Mouse (Mus musculus) monocyte, adult 59 days (primary cell): ENCODE data around the gene Btrc. TPM values are rescaled to one million over a fixed set of nuclear protein-coding genes. Genes with fewer than 3 reads are reported as not detected.

Experiments
- total RNA-seq, 2 experiments: library from RNA; stranded (reverse); gene quantifications; one replicate each; pipeline ENCODE4 v1.2.4; 2023

Gene Btrc
- total RNA-seq: 10 to 100 TPM; 11.7 to 13.3 TPM

GRCm38 (mm10) chr19:45363384-45363926 is at the start of gene Btrc:
TSS of gene Btrc (plus strand) at chr19:45363734.

GRCm38 (mm10) chr19:45560153-45560890 is 196.8 kb downstream of the Btrc start, which contains the start of the genes Poll and Gm17018:
TSS of gene Poll (minus strand) at chr19:45560531.
TSS of gene Gm17018 (plus strand) at chr19:45560615.

Other genes starting within 250 kb of the Btrc start
- under 1 TPM in 1 of 2 experiments, not detected in 1; 0.24 TPM for gene Tlx1, start 213.1 kb upstream of the Btrc start, total RNA-seq
- not detected for gene Lbx1, start 127.9 kb upstream of the Btrc start, total RNA-seq
- gene Poll, start 196.8 kb downstream of the Btrc start, total RNA-seq: 1 to 10 TPM; 7.8 to 9.2 TPM
- 10 to 100 TPM; 10.5 to 13.9 TPM for gene Gm17018, start 196.9 kb downstream of the Btrc start, total RNA-seq